Mouse (Mus musculus): Measurements from ENCODE around the gene Tbc1d1.

DNA sequence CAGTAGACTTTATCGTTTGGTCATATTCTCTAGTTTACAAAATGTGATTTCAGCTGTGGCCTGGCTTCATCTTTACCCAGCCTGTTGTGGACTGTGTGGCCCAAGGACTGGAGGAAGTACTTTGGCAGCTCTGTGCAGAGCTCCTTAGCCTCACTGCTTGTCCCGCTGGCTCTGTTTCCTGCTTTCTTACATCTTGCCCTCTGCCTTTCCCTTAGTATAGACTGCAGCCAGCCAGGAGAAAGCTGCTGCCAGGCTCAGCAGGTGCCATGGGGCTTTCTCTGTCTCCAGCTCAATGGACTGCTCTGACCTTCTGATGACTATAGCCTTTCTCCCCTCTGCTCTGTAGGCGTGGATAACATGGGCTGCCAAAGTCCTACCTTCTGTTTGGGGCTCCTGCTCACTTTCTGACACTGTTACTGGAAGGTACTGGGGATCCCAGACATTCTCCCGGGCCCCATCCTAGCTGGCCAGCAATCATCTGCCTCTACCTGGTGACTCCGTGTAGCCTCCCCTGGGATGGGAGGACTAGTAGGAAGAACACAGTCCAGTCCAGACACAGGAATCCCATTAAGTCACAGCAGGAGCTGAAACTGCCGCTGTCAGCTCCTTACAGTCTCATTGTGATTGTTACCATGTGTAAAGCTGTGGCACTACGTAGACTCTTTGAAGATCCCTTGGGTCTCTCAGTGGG, 171.3 kb downstream of the Tbc1d1 start:
- no peak for TF ChIP-seq GATA1 (IDR thresholded peaks at IDR 0.05; ENCODE audit: borderline replicate concordance, low read length)
- TF ChIP-seq FLI1 (IDR thresholded peaks at IDR 0.05; ENCODE audit: low read length): no peak

Data from megakaryocyte, embryonic 14.5 days (primary cell).